In the genomic region with DNA sequence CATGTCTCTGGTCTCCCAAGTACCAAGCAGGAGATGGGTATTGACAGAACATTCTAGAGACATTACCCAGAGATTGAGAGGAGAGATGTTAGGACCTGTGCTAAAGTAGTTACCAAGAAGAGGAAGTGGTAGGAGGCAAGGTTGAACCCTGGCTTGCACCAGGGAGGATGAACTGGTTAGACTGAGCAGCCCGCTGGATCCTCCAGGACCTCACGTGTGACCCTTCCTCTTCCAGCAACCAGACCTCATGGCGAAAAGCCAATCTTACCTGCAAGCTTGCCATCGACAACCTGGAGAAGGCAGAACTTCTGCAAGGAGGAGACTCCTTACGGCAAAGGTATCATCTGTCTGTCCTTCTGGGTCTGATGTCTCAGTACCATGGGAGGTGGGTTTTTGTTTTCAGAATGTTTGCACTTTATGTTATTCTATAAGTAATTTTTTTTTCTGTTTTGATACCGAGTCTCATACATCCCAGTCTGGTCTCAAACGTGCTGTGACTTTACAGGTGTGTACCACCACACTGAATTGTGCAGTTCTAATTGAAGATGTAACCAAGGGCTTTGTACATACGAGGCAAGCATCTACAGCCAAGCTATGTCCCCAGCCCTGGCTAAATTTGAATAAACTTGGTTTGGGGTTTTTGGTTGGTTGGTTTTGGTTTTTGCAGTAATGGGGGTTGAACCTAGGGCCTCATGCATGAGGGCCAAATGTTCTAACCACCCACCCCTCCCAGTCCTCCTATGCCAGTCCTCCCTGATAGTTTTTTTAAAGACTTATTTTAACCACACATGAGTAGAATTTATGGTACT, we compare ENCODE assay signal across 24 mouse cellular contexts. TPM values are rescaled to one million over a fixed set of nuclear protein-coding genes. Genes with fewer than 3 reads are reported as not detected.
"Had no signal": no experiment of that assay in that cellular context is flagged by ENCODE, and none has a peak within 500 bp of the region (broad histone marks: within the 10 kb centered on the region; RNA-seq: fewer than 3 reads in every experiment).

No protein-coding gene starts in this region.

- H3K4me1 ChIP-seq: limb, embryonic 15.5 days; midbrain, embryonic 10.5 days; neural tube, embryonic 15.5 days had no signal

- H3K9me3 ChIP-seq: limb, embryonic 15.5 days; liver, embryonic 15.5 days; midbrain, embryonic 10.5 days; neural tube, embryonic 15.5 days had no signal

- H3K4me3 ChIP-seq: limb, embryonic 15.5 days; liver, embryonic 15.5 days; midbrain, embryonic 10.5 days; myocyte; neural tube, embryonic 15.5 days had no signal

- H3K27ac ChIP-seq: kidney, postnatal 0 days; limb, embryonic 15.5 days; liver, embryonic 15.5 days; midbrain, embryonic 10.5 days; neural tube, embryonic 15.5 days had no signal

- ATAC-seq: intestine, postnatal 0 days had no signal

- DNase-seq: kidney, adult 8-10 months; kidney, postnatal 36 days; layer of hippocampus, adult 9-11 months; layer of hippocampus, postnatal 36 days; lung, embryonic 14.5 days; lung, postnatal 10 days; lung, postnatal 4 days; midbrain, embryonic 14.5 days; right cerebral cortex, postnatal 14 days; thymus, postnatal 36 days had no signal

- H3K27me3 ChIP-seq: limb, embryonic 15.5 days; liver, embryonic 15.5 days; neural tube, embryonic 15.5 days had no signal

RNA-seq across cellular contexts. Expression of a gene that starts 55.1 kb away (rescaled TPM):
- total RNA-seq: layer of hippocampus, adult 18-20 months; layer of hippocampus, postnatal 36 days; left cerebral cortex, adult 8-10 months; left cerebral cortex, postnatal 25 days; megakaryocyte, adult 5-6 weeks had no signal
- polyA plus RNA-seq: kidney, postnatal 0 days; limb, embryonic 11.5 days; limb, embryonic 15.5 days; midbrain, embryonic 10.5 days; midbrain, embryonic 14.5 days; neural tube, embryonic 11.5 days; neural tube, embryonic 15.5 days; thymus, postnatal 0 days had no signal
